Mouse (Mus musculus) gastrocnemius, adult 18-20 months (tissue): ENCODE results near the gene Olfr877. TPM values are rescaled to one million over a fixed set of nuclear protein-coding genes. Genes with fewer than 3 reads are reported as not detected.

Source experiments
- DNase-seq: peaks from one replicate; pipeline ENCODE4 v3.0.0; 2021; ENCODE audit warnings: low spot score
- long read RNA-seq, 2 experiments: library from polyadenylated mRNA; stranded (forward); transcript quantifications; one replicate each; pipeline ENCODE4 v2.0.0; 2021
- total RNA-seq, 2 experiments: library from RNA; stranded (reverse); gene quantifications; 2 replicates each; pipeline ENCODE4 v1.2.3; 2021

The Olfr877 gene
- not detected for total RNA-seq
- long read RNA-seq, experiment 1 = 0 reads
- long read RNA-seq, experiment 2 = 0 reads

- DNase-seq = no peak
These were observed at the start of gene Olfr877 for GRCm38 (mm10) chr9:37853969-37854368. Gene Olfr877 (plus strand): TSS chr9:37854269.

- DNase-seq = no peak
These were observed 46.8 kb upstream of the Olfr877 start for GRCm38 (mm10) chr9:37807235-37807634.

GRCm38 (mm10) chr9:37808456-37808855 is 45.6 kb upstream of the Olfr877 start:
- DNase-seq = no peak

GRCm38 (mm10) chr9:37808976-37809375 is 45.1 kb upstream of the Olfr877 start:
- no peak for DNase-seq

- DNase-seq = no peak
These were observed 39.4 kb upstream of the Olfr877 start for GRCm38 (mm10) chr9:37814696-37815095.

- DNase-seq = no peak
These were observed 24.2 kb upstream of the Olfr877 start for GRCm38 (mm10) chr9:37829881-37830280.

- DNase-seq = no peak
These were observed 20.7 kb upstream of the Olfr877 start for GRCm38 (mm10) chr9:37833341-37833740.

- no peak for DNase-seq
These were observed 4.8 kb upstream of the Olfr877 start for GRCm38 (mm10) chr9:37849267-37849666.

- no peak for DNase-seq
These were observed 9.3 kb downstream of the Olfr877 start for GRCm38 (mm10) chr9:37863325-37863724.

- DNase-seq = no peak
These were observed 16.2 kb downstream of the Olfr877 start for GRCm38 (mm10) chr9:37870246-37870645.

- no peak for DNase-seq
These were observed 17.0 kb downstream of the Olfr877 start for GRCm38 (mm10) chr9:37871097-37871496.

- DNase-seq = no peak
These were observed 17.5 kb downstream of the Olfr877 start for GRCm38 (mm10) chr9:37871536-37871935.

GRCm38 (mm10) chr9:37890960-37891359 is 36.9 kb downstream of the Olfr877 start:
- no peak for DNase-seq

- DNase-seq = no peak
These were observed 42.6 kb downstream of the Olfr877 start, which contains the start of gene Olfr145 for GRCm38 (mm10) chr9:37896661-37897060. Gene Olfr145 (plus strand): TSS chr9:37896724.

GRCm38 (mm10) chr9:37905555-37905954 is 51.5 kb downstream of the Olfr877 start:
- no peak for DNase-seq

Other genes starting within 250 kb of the Olfr877 start
- 1 to 10 TPM; 2.8 to 3.5 TPM for gene Spa17, start 240.5 kb upstream of the Olfr877 start, total RNA-seq
- gene Tbrg1, start 197.0 kb upstream of the Olfr877 start, total RNA-seq = 10 to 100 TPM; 30.6 to 33.3 TPM
- not detected for gene Panx3, start 185.0 kb upstream of the Olfr877 start, total RNA-seq
- gene Olfr160, start 138.0 kb upstream of the Olfr877 start, total RNA-seq = not detected
- gene Olfr874, start 109.2 kb upstream of the Olfr877 start, total RNA-seq = not detected
- not detected for gene Olfr875, start 82.4 kb upstream of the Olfr877 start, total RNA-seq
- gene Olfr876, start 51.2 kb upstream of the Olfr877 start, total RNA-seq = not detected
- gene Olfr145, start 42.5 kb downstream of the Olfr877 start, total RNA-seq = not detected
- not detected for gene Olfr878, start 63.6 kb downstream of the Olfr877 start, total RNA-seq
- not detected for gene Olfr881, start 137.6 kb downstream of the Olfr877 start, total RNA-seq
- not detected for gene Olfr883, start 171.5 kb downstream of the Olfr877 start, total RNA-seq
- gene Olfr884, start 192.3 kb downstream of the Olfr877 start, total RNA-seq = not detected
- not detected for gene Olfr885, start 207.1 kb downstream of the Olfr877 start, total RNA-seq
- gene Olfr887, start 229.8 kb downstream of the Olfr877 start, total RNA-seq = not detected